Mouse (Mus musculus) left cerebral cortex, adult 9 months (tissue): ENCODE data around the gene Ap4s1.

Experiments
- DNase-seq, 2 experiments: peaks; one replicate each; pipeline ENCODE4 v3.0.0; 2022; ENCODE audit warnings: low spot score in 2 of 2

Ap4s1 gene

DNA sequence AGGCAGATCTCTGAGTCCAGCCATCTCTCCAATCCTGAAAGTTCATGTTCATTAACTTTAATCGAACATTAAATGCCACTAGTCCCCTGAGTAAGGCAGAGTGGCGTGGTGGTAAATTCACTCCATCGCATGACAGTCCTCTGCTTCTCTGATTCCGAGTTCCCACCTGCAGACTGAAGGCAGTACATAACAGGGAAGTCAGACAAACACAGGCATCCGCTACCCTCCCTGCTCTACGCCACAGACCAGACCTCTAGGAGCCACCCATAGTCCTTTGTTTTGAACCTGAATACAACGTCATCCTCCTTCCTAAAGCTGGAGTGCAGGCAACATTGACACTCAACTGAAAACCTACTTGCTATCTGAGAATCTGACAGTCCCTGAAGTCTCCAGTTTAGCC, 13.7 kb downstream of the Ap4s1 start:
- DNase-seq: no peak

DNA sequence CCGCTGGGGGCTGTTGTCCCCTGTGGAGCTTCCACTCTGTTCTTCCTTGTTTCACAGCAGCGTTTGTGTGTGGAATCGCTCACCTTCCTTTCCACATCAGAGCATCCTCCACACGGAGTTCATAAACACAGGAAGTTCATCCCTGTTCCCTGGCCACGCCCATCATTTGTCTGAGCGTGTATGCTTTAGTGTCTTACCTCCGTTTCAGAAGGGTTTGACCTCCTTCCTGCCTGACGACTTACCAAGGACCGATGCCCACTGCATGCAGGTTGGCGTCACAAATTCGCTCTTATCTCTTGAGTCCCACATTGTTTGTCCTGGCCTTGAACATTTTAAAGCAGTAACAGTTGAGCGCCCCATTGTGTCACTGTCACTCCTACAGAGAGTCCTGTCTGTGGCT, 14.9 kb downstream of the Ap4s1 start:
- no peak for DNase-seq

DNA sequence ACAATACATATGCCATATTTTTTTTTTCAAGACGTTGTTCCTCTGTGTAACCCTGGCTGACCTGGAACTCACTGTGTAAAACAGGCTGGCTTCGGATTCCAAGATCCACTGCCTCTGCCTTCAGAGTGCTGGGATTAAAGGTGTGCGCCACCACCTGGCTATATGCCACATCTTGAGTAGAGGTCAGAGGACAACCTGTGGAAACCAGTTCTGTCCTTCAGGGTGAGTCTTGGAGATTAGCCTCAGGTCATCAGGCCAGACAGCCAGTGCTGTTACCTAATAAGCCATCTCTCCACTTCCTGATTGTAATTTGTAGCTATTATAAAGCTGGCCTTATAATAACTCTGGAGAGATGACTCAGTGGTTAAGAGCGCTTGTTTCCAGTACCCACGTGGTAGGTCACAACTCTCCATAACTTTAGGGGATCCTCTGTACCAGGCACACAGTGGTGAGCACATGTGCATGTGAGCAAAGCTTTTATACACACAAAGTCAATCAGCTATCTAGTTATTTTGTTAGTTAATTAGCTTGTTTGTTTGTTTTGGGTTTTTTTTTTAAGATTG, 15.9 kb downstream of the Ap4s1 start:
- DNase-seq: no peak

DNA sequence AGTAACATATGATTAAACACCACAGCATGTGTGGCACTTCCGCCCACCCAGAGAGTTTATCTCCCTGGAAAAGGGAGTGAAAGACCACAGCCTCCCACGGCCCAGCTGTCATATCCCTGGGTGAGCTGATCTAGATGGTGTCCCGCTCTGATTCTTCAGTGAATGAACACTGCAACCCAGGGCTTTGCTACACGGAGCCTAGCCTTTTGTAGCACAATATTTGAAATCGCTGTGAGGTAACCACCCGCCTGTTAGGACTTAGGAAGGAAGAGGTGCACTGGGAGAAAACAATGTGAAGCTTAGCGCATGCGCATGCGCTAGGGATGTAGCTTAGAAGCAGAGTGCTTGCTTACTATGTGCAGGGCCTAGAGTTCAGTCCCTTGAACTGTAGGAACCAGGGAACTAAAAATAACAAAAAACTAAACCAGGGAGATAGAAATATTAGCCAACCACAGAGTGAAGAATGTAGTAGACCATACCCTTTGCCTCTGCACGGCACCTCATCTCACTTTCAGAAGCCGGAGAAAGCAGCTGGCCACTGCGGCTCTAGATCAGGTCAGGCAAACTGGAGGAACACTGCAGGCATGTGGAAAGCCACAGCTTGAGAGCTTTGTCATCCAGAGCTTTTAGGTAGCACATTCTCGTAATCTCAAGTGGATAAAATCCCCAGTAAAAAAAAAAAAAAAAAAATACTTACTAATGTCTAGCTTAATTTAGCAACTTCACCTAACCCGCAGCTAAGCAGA, 18.3 kb downstream of the Ap4s1 start:
- peak; percentile 61 to 89 for DNase-seq

DNA sequence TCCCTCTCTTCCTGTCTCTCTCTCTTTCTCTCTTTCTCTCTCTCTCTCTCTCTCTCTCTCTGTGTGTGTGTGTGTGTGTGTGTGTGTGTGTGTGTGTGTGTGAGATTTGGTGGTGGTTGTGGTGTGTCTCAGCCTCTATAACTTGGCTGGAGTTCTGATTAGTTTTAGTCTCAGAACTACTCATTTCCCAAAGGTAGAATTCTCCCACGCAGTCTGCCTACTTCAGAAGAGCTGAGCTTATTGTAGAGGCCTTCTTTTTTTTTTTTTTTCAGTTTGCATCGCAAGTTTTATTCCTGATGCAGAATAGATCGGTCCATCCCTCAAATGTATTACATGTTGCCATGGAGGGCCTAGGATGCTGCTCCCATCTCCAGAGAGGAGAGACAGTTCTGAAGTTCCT, 18.9 kb downstream of the Ap4s1 start:
- no peak for DNase-seq

DNA sequence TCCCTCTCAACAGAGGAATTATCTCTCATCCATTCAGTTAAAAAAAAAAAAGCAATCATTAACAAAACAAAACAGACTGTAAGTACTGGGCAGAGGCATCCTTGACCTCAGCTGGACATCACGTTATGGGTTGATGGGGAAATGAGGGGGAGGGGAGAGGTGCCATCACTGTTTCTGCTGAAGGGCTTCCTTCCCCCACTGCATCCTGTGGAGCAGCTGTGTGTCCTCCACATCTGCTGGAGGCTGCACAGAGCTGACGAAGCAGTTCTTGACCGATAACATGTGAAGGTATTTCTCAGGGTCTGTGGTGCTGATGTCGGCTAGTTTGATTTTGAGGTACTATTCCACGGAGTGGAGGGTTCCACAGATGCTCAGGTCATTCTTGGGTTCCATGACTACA, 19.3 kb downstream of the Ap4s1 start:
- DNase-seq: no peak

DNA sequence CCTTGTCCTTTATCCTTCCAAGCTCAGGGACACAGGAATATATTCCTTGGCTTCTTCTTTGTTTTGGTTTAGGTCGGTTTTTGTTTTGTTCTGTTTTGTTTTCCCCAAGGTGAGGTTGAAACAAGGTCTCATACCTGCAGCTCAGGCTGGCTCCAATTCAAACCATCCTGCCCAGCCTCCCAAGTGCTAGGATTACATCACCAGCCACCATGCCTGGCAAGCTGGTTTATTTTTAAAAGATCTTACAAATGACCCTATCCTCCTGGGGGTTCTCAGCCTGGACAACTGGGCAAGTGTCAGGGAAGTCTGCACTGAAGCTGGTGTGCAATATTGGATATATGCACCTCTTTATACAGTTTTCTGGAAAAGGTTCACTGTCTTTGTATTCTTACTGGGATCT, 21.9 kb downstream of the Ap4s1 start:
- DNase-seq: no peak

DNA sequence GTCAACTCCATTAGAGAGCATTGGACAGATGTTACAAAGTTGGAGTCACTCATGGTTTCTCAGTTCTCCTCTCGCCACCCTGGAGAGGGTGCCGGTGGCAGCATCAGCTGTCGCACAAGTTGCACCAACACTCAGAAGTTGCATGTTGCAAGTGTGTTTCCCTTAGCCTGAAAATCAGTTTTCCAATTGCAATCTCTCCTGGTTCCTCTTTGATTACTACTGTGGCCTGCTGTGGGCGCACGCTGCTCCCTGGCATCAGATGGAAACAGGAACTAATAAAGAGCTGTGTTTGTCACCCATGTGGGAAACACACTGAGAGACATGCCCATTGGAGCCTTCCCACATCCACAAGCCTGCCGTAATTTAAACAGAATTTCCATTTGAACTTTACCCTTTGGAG, 27.8 kb downstream of the Ap4s1 start:
- no peak for DNase-seq

DNA sequence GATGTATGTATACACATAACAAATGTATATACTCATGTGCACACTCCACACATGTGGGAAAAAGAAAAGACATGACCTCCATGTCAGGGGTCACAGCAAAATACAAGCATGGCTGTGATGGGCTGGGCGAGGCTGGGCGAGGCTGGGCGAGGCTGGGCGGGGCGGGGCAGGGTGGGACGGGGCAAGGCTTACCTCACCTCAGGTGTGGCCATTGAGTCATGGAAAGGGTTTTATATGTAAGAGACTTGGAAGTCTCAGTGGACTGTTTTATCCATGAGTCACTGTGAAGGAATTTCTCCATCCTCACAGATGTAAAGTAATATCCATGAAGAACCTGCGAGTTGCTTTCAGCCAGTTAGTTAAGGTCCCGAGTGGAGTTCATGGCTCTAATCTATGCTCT, 31.0 kb downstream of the Ap4s1 start:
- DNase-seq: no peak

DNA sequence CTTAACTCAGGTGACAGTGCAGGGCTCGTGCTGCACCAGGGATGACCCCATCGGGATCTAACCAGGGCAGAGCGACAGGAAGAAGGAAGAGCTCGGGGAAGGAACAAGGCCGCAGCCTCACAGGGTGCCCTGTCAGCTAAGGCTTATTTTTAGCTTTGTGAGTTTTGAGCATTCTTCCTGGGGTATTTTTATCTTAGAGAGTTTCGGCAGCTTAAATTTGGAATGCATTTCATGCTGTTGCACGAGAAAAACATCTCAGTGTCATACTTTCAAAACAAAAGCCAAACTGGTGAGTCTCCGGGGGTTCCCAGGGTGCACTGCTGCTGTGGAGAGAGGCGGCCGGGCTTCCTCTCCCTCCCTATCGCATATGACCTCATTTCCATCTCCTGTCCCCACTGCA, 38.2 kb downstream of the Ap4s1 start:
- DNase-seq: peak in 1 of 2 experiments; percentile 50

DNA sequence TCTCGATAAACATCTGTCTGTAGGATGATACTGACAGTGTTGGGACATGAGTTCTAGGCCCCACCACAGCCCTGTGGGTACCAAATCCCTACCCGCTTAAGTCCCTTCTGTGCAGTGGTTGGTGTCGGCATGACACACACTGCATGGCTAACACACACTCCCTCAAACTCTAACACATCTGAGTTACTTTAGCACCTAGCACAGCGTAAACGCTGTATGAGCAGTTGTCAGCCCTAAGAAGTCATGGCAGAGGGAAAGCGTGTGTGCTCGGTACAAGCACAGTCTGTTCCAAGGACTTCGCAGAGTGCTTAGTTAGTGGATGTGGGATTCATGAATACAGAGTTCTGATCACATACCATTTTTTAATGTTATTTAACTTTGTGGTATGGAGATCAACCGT, 39.0 kb downstream of the Ap4s1 start:
- no peak for DNase-seq

DNA sequence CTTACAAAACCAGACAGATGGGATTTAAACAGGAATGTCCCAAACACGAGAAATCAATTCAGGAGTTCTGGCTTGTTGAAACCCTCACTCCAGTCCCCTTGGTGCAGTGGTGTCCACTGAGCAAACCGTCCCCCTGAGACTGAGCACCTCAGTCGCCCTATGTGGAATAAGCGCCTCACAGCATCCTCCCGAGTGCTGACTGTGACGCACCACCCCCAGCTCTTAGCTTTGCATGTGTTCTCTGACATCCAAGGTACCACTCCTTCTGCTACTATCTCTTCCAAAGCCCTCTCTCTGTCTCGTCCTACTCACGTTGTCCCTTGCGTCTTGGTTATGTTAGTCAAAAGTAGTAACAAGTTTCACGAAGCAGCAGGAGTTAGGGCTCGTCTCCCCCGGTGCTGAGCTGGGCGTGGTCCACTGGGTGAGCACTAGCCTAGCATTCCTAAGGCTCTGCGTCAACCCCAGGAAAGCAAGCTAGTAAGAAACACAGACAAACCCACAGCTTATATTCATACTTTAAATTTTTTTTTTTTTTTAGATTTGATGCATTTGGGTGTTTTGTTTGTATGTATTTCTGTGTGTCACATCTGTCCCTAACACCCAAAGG, 43.9 kb downstream of the Ap4s1 start:
- DNase-seq: no peak

DNA sequence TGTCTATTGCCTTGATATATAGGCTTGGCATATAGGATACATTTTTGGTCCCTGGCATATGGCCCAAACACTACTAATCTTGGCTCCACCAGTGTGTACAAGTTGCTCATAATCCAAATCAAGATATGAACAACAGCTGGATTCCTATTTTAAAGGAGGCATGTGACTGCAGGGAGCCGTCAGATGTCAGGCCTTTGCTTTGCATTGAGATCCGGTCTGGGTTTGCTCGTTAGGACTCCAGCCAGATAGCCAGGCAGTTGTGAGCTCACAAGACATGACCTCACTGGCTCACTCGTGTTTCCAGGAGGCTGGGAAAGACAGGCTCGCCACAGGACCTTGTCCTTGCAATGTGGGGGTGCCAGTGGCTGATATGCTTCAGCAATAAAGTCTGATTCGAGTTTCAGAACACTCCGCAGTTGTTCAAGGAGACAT, 45.0 kb downstream of the Ap4s1 start:
- DNase-seq: no peak

DNA sequence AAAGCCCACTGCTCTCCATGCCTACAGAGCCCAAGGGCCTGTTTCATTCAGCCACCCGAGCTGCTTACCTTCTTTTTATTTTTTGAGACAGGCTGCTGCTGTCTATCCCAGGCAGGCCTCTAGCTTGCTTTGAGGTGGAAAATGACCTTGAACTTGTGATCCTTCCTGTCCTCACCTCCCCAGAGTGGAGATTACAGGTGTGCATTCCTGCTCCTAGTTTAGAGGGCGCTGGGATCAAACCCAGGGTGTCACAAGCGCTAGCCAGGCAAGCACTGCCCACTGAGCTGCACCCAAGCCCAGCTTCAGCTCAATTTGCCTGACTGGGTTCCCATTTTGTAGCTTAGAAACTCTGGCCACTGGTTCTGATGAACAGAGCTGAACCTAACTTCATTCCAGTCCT, 45.5 kb downstream of the Ap4s1 start:
- DNase-seq: no peak

DNA sequence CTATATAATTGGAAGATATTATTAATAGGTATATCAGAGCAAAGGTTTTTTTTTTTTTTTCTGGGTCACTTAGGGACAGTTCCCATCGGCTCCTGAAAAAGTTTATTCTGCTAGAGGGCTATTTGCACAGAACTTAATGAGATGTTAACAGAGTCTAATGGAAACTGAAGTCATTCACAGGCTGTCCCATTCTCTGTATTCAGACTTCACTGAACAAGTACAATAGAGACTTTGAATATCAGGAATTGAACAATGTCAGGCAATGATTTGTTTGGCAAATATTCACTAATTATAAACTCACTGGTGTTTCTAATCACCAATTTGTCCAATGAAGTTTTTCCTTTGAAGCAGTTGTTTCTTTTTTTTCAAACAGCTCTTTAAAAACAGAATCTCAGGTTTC, 46.0 kb downstream of the Ap4s1 start:
- DNase-seq: no peak

DNA sequence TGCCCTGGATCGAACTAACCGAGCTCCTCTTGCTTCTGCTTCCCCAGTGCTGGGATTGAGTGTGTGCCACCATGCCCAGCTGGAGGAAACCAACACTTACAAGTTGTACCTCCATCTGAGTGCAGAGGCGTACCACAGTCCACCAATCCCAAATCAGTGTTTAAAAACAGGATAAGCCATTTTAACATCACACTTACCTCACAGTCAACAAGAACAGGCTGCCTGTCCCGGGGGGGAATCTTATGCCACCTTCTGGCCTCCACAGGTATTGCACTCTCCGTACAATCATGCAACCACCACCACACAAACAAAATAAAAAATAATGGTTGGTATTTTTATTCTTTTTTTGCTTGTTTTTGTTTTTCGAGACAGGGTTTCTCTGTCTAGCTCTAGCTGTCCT, 50.9 kb downstream of the Ap4s1 start:
- DNase-seq: no peak

DNA sequence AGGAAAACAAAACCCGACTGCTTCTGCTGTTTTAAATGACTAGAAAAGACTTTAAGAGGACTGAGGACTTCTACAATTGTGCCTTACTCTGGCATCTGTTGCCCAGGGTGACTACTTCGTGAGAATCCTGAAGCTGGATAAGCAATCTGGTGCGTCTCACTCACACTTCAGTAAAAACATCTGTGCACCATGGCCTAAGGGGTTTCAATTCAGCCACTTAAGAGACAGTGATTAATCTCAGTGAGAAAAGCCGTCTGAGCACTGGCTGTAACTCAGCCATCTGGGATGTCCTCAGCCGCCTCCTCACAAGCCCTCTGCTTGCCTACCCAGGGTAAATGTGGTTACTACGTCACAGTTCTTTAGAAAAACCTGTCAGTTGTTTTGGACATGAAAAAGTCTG, 54.1 kb downstream of the Ap4s1 start:
- no peak for DNase-seq

DNA sequence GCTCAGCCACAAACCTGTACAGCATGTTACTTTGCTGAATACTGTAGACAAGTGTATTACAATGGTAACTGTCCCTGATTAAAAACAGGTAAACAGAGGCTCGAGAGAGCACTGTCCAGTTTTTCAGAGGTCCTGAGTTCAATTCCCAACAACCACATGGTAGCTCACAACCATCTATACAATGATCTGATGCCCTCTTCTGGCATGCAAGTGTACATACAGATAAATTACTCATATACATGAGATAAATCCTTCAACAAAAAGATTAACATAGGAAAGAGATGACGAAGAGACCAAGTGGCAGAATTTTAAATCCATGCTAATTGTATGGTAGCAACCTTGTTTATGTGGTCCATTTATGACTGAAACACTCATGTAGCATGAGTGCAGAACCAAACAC, 56.5 kb downstream of the Ap4s1 start:
- DNase-seq: no peak

DNA sequence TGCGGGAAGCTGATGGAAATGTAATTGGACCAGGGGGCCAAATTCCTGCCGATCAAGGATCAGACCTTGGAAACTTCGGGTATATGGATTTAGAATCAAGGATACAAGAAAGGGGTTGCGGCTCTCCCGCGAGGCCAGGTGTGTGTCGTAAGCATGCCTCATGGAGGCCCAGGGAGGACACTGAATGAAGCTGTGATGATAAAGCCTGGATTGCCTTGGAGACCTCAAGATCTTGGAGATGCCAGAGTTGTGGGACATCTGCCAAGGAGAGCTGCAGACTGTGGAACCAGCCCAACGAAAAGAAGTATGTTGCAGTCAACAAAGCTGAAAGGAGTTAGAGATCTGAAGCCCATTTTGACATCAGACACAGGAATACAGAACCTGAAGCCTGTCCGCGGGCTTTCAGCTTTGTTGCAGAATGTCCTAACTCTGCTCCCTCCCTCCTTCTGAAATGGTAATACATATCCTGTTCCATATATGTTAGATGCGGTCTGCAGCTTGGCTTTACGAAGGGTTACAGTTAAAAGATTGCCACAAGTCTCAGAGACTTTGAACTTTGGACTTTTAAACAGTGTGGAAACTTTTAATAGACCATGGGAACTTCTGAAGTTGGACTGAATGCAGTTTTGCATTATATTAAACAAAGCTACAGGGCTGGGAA, 65.2 kb downstream of the Ap4s1 start:
- no peak for DNase-seq

DNA sequence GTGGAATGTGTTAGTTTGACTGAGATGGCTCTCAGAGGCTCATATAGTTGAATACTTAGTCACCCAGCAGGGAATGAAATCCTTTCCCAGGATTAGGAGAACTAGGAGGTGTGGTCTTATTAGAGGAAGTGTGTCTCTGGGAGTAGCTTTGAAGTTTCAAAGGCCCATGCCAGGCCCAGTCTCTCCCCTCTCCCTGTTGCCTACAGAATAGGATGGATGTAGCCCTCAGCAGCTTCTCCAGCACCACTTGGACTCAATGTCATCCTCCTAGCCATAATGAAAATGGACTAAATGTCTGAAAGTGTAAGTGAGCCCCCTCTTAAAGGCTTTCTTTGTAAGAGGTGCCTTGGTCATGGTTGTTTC, 65.7 kb downstream of the Ap4s1 start:
- no peak for DNase-seq

DNA sequence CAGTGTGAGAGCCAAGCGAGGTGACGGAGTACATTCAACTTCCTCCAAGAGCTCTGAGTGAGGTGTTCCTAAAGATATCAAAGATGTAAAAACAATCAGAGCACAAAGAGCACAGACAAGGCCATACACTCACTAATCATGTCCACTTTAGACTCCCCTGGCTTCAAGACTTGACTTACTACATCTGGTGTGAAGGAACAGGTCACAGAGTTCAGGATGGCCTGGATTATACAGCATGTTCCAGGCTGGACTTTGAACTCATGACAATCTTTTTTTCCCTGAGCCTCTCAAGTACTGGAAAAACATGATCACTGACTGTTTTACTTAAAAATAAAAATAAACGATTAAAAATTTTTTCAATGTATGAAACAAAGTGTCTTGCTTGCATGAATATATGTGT, 68.5 kb downstream of the Ap4s1 start:
- no peak for DNase-seq

DNA sequence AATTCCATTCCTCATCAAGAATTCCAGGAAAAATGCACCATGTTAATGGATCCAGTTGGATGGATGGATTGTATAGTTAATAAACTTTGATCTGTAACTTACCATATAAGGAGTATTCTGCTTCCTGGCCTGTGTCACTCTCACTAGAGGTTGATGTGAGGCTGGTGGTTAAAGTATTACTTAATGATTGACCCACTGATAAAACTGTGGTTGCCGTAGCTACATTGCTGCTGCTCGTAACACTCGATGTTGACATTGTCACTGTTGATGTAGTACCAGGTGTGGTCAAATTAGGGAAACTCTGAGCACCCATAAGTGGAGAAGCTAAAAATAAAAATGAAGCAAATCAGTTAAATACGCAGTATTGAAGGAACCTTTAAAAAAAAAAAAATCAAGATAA, 76.6 kb downstream of the Ap4s1 start:
- DNase-seq: no peak

DNA sequence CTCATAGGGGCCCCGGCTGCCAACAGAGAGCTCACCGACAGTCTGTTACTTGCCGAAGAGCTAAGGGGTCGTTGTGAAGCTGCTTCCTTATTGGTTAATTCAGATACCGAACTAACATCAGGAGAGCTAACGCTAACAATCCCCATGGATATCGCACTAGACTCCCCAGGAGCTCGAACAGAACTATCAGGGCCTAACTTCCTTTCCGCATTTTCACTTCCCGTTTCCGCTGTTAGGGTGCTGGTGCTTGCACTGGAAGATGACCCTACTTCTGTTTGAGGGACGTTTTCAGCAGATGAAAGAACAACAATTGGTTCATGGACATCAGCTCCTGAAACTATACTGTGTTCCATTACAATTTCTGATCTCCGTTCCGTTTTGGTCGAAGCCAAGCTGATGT, 77.9 kb downstream of the Ap4s1 start:
- DNase-seq: no peak
